Mouse (Mus musculus) cerebellum, adult 2 months (tissue): Measurements from ENCODE around the gene Mical1.

Experiments
- CTCF ChIP-seq: fragments of 200-500 bp; IDR thresholded peaks from 2 replicates; pipeline ENCODE4 v1.5.1; 2011; ENCODE audit warnings: low read depth, mild to moderate bottlenecking, control low read depth, low read length, moderate library complexity, borderline replicate concordance; ENCODE audit not compliant: insufficient read depth
- POLR2A ChIP-seq: fragments of 200-500 bp; IDR thresholded peaks from 2 replicates; pipeline ENCODE4 v1.6.1; 2011; ENCODE audit warnings: low read length, control low read depth, borderline replicate concordance; ENCODE audit not compliant: insufficient read depth

DNA sequence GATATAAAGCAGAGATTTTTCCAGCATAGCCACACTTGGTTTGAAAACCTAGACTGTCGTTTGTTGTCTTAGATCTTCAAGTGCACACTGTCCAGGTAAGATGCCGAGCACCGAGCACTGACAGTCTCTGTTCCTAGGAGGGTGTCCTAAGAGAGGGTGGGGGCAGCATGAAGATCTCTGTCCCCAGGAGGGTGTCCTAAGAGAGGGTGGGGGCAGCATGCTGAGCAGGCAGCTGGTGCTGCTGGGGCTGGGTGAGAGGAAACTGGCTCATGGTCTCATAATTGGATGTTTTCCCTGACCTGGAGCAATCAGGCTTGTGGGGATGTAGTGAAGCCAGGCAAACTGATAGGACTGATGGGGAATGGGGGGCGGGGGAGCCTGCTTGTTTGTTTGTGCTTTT lies 16.1 kb upstream of the Mical1 start:
- no peak for TF ChIP-seq POLR2A
- TF ChIP-seq CTCF, result no peak
